Mouse (Mus musculus): ENCODE results near the gene Ppp1r14b. TPM values are rescaled to one million over a fixed set of nuclear protein-coding genes. Genes with fewer than 3 reads are reported as not detected.
A peak's percentile ranks its signal among the peaks of the same experiment; 100 is the strongest.

Ppp1r14b gene
- polyA plus RNA-seq, 1 experiment from 2014 or later = 102 TPM

DNA sequence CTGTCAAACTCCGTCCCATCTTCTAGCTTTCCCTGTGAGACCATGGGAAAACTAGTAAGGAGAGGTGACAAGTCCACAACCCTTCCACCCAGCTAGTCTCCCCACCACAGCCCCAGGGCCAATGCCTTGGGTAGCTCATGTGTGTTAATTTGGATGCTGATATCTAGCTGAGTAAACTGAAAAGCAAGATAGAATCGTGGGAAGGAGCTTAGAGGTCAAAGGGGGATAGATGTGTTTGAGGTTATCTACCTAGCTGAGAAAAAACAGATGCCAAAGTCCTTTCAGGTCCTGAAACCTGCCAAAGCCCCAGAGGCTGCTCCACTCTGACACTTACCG, 3.8 kb downstream of the Ppp1r14b start:
- TF ChIP-seq CTCF (IDR thresholded peaks at IDR 0.05; ENCODE audit: low read depth) = no peak
- Histone ChIP-seq H3K9me3 (ENCODE audit: control insufficient read depth) (no peaks in the 10 kb centered on the region), H3K9ac (ENCODE audit: low read depth, low read length) (no peak overlapping the region; the same call in 1 of the 2 replicates), H3K27ac (ENCODE audit: low read depth, low read length) (peak overlapping the region; percentile 57; the same call in 1 of the 2 replicates), H3K4me2 (replicated peaks; ENCODE audit: low read depth) (peak overlapping the region; percentile 75), H3K4me1 (replicated peaks; ENCODE audit: control insufficient read depth, insufficient read depth, low read length) (no peaks in the 10 kb centered on the region), H3K36me3 (ENCODE audit: control insufficient read depth, insufficient read depth) (peaks cover 8% of the 10 kb centered on the region; the same call in 1 of the 2 replicates), H3K4me3 (ENCODE audit: low read depth, low read length) (peak overlapping the region; percentile 72), H3K27me3 (replicated peaks; ENCODE audit: control insufficient read depth, insufficient read depth, low read length) (no peaks in the 10 kb centered on the region)
- ATAC-seq = no peak
- WGBS = 25% methylated on average over 3 of the region's 3 CpGs

DNA sequence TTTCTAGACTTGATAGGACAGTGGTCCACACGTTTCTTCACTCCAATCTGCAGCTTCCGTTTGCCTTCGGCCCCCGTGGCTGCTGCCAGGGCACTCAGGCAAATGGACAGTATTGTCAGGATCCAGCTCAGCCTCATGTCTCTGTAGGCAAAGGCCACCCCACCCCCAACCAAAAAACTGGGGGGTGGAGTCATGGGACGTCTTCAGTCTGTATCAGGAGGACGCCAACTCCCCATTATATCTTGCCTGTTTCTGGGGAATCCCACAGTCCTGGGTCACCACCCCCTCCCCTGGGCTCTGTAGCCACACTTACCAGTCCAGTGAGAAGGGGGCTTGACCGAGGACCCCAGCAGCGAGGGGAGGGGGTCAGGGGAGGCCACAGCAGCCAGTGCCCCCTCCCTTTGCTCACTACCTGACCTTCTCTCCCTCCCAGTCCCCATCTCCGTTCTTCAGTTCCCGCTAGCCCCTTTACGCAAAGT, 4.3 kb downstream of the Ppp1r14b start:
- peak overlapping the region; percentile 57 for H3K27ac ChIP-seq (ENCODE audit: low read depth, low read length)
- 4% methylated on average over 11 of the region's 11 CpGs for WGBS
- no peaks in the 10 kb centered on the region for H3K9me3 ChIP-seq (ENCODE audit: control insufficient read depth)
- H3K36me3 ChIP-seq (ENCODE audit: control insufficient read depth, insufficient read depth) = peaks cover 10% of the 10 kb centered on the region; the same call in 1 of the 2 replicates
- no peaks in the 10 kb centered on the region for H3K4me1 ChIP-seq (replicated peaks; ENCODE audit: control insufficient read depth, insufficient read depth, low read length)
- H3K9ac ChIP-seq (ENCODE audit: low read depth, low read length) = peak overlapping the region; percentile 71
- ATAC-seq = no peak
- peak overlapping the region; percentile 75 for H3K4me2 ChIP-seq (replicated peaks; ENCODE audit: low read depth)
- H3K4me3 ChIP-seq (ENCODE audit: low read depth, low read length) = peak overlapping the region; percentile 72
- no peak for TF ChIP-seq CTCF (IDR thresholded peaks at IDR 0.05; ENCODE audit: low read depth)
- no peaks in the 10 kb centered on the region for H3K27me3 ChIP-seq (replicated peaks; ENCODE audit: control insufficient read depth, insufficient read depth, low read length)

DNA sequence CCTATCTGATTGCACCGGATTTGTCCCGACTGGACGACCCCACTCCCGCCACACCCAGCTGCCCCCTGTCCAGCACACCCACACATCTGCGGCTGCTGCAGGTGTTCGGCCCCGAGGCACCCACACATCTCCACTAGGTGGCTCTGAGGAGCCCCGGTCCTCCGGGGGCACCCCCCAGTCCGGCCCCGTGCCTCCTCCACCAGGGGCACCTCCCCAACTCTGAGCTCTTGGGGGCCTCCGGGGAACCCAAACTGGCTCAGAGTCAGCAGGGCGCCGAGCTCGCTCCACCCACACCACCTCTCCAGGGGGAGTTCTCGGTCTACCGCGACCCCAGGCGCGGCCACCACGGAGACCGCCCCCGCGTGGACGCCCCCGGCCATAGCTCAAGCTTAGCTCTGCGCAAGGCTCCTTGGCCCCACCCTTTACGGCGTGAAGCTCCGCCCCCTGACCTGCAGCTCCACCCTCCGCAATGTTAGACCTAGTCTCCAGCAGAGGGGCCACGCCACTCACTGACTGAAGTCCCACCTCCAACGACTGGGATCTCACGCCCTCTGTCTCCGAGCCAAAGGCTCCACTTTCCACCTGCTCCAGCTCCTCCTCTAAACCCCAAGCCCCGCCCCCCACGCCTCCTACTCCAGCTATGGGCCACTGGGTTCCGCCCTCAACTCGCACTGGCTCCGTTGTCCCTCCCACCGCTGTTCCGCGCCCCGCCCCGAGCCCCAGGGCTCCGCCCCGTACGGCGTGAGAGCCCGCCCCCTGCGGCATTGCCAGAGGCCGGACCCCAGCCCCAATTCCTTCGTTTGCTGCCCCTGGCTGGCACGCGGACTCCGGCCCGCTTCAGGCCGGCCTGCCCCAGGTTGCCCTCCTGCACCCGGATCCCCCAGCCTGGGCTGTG, 5.0 kb downstream of the Ppp1r14b start:
- peak; percentile 89 for ATAC-seq

DNA sequence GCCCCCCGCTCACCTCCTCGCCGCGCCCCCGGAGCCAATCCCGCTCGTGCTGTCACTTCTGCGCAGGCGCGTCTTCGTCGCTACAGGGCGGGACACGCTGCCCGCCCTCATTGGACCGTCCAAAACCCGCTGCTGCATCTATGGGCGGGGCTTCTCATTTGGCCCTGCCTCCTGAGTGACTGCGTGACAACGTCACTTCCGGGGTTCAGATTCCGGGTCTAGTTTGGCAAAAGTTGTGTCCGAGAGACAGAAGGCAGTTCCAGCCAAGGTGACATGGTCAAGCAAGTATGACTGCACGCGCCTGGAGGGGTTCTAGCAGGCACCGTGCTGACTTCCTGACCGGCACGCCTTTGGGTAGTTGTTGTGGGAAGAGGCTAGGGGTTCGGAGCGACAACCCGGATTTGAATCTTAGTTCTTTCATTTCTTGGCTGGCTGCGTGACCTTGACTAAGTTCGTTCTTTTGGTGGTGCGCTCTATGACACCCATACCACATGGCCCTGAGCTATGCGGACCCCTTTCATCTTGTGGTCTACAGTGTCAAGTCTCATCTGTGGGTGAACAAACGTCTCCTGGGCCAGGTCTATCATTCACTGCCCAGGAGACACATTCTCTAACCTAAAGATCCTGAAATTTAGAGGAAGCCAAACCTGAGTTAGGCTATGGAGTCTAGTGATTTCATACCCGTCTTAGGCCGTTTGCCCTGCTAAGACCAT, 5.8 kb downstream of the Ppp1r14b start, which contains the start of gene Fkbp2:
Gene Fkbp2, minus strand, starts transcription at position 121 of the 713 bp plus-strand sequence.
- ATAC-seq = peak; percentile 81
- Histone ChIP-seq H3K27me3 (replicated peaks; ENCODE audit: control insufficient read depth, insufficient read depth, low read length) (no peaks in the 10 kb centered on the region), H3K9ac (ENCODE audit: low read depth, low read length) (peak within 1 kb of the TSS; percentile 71), H3K27ac (ENCODE audit: low read depth, low read length) (peak within 1 kb of the TSS; percentile 90), H3K4me3 (ENCODE audit: low read depth, low read length) (peak within 1 kb of the TSS; percentile 72), H3K36me3 (ENCODE audit: control insufficient read depth, insufficient read depth) (peaks cover 14% of the 10 kb centered on the region; the same call in 1 of the 2 replicates), H3K9me3 (ENCODE audit: control insufficient read depth) (no peaks in the 10 kb centered on the region), H3K4me2 (replicated peaks; ENCODE audit: low read depth) (peak within 1 kb of the TSS; percentile 75), H3K4me1 (replicated peaks; ENCODE audit: control insufficient read depth, insufficient read depth, low read length) (no peaks in the 10 kb centered on the region)
- no peak for TF ChIP-seq CTCF (IDR thresholded peaks at IDR 0.05; ENCODE audit: low read depth)
- 1% methylated on average over 38 of the region's 38 CpGs for WGBS

More for the DNA sequence above, 5.0 kb downstream of the Ppp1r14b start:
- WGBS = under 1% methylated on average over 57 of the region's 59 CpGs
- no peaks in the 10 kb centered on the region for H3K9me3 ChIP-seq (ENCODE audit: control insufficient read depth)
- peak overlapping the region; percentile 72 for H3K4me3 ChIP-seq (ENCODE audit: low read depth, low read length)
- peak overlapping the region; percentile 71 for H3K9ac ChIP-seq (ENCODE audit: low read depth, low read length)
- H3K27me3 ChIP-seq (replicated peaks; ENCODE audit: control insufficient read depth, insufficient read depth, low read length) = no peaks in the 10 kb centered on the region
- no peaks in the 10 kb centered on the region for H3K4me1 ChIP-seq (replicated peaks; ENCODE audit: control insufficient read depth, insufficient read depth, low read length)
- TF ChIP-seq CTCF (IDR thresholded peaks at IDR 0.05; ENCODE audit: low read depth) = peak; percentile 86
- peak overlapping the region; percentile 75 for H3K4me2 ChIP-seq (replicated peaks; ENCODE audit: low read depth)
- H3K27ac ChIP-seq (ENCODE audit: low read depth, low read length) = peak overlapping the region; percentile 76
- peaks cover 12% of the 10 kb centered on the region; the same call in 1 of the 2 replicates for H3K36me3 ChIP-seq (ENCODE audit: control insufficient read depth, insufficient read depth)

DNA sequence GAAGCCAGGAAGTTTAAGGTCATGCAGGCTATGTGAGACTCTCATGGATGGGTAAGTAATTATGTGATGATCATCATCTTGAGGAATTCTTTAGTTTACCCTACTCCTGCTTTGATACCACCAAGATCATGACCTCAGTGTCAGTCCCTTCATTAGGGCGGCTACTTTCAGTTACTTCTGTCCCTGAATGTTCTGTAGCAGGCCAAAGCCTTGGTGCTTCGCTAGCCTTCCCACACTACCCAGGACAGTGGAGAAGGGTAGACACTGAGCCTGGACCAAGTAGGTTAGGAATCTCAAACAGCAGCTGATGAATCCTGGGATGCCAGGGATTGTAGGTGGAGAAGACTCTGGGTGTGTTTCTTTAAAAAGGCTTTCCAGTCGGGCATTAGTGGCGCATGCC, 6.7 kb downstream of the Ppp1r14b start:
- H3K4me1 ChIP-seq (replicated peaks; ENCODE audit: control insufficient read depth, insufficient read depth, low read length) = no peaks in the 10 kb centered on the region
- H3K36me3 ChIP-seq (ENCODE audit: control insufficient read depth, insufficient read depth) = peaks cover 14% of the 10 kb centered on the region; the same call in 1 of the 2 replicates
- H3K4me2 ChIP-seq (replicated peaks; ENCODE audit: low read depth) = peak overlapping the region; percentile 75
- H3K9ac ChIP-seq (ENCODE audit: low read depth, low read length) = no peak overlapping the region
- H3K27ac ChIP-seq (ENCODE audit: low read depth, low read length) = no peak overlapping the region
- H3K9me3 ChIP-seq (ENCODE audit: control insufficient read depth) = no peaks in the 10 kb centered on the region
- ATAC-seq = no peak
- H3K4me3 ChIP-seq (ENCODE audit: low read depth, low read length) = no peak overlapping the region; the same call in 1 of the 2 replicates
- WGBS = 87% methylated on average over 4 of the region's 4 CpGs
- no peaks in the 10 kb centered on the region for H3K27me3 ChIP-seq (replicated peaks; ENCODE audit: control insufficient read depth, insufficient read depth, low read length)
- no peak for TF ChIP-seq CTCF (IDR thresholded peaks at IDR 0.05; ENCODE audit: low read depth)

DNA sequence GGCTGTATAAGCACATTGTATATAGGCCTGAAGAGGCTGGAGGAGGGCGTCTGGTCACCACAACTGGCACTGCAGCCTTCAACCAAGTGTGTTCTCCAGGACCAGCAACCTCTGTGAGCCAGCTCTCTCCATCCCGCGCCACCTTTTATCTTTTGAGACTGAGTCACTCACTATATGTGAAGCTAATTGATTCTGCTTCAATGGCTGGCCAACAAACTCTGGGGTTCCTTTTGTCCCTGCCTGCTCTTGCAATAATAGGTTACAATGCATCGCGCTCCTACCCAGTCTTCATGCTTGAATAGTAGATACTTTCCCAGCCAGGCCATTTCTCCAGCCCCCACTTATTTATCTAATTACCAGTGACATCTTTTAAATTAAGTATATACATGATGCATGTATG, 8.9 kb downstream of the Ppp1r14b start:
- no peak for TF ChIP-seq CTCF (IDR thresholded peaks at IDR 0.05; ENCODE audit: low read depth)
- H3K4me1 ChIP-seq (replicated peaks; ENCODE audit: control insufficient read depth, insufficient read depth, low read length) = no peaks in the 10 kb centered on the region
- no peak overlapping the region for H3K4me2 ChIP-seq (replicated peaks; ENCODE audit: low read depth)
- no peaks in the 10 kb centered on the region for H3K27me3 ChIP-seq (replicated peaks; ENCODE audit: control insufficient read depth, insufficient read depth, low read length)
- no peak overlapping the region for H3K9ac ChIP-seq (ENCODE audit: low read depth, low read length)
- 90% methylated on average over 5 of the region's 5 CpGs for WGBS
- H3K9me3 ChIP-seq (ENCODE audit: control insufficient read depth) = no peaks in the 10 kb centered on the region
- ATAC-seq = no peak
- no peak overlapping the region for H3K27ac ChIP-seq (ENCODE audit: low read depth, low read length)
- no peak overlapping the region for H3K4me3 ChIP-seq (ENCODE audit: low read depth, low read length)
- peaks cover 6% of the 10 kb centered on the region; the same call in 1 of the 2 replicates for H3K36me3 ChIP-seq (ENCODE audit: control insufficient read depth, insufficient read depth)
